Mouse (Mus musculus): Measurements from ENCODE around the gene Nipbl.
A peak's percentile ranks its signal among the peaks of the same experiment; 100 is the strongest.
"Not testable (repeated sequence)": the region's sequence is repeated elsewhere in the genome, so short reads cannot be mapped to it uniquely, and the experiment has no call there.

Gene Nipbl

GRCm38 (mm10) chr15:8291251-8291650 lies 153.0 kb downstream of the Nipbl start:
- DNase-seq (ENCODE audit: low spot score) = no peak

GRCm38 (mm10) chr15:8282155-8282554 lies 162.1 kb downstream of the Nipbl start:
- DNase-seq (ENCODE audit: low spot score) = no peak

GRCm38 (mm10) chr15:8281701-8282100 lies 162.6 kb downstream of the Nipbl start:
- DNase-seq (ENCODE audit: low spot score) = no peak

- peak; percentile 40 for DNase-seq (ENCODE audit: low spot score)
Measured at GRCm38 (mm10) chr15:8279929-8280610, 164.2 kb downstream of the Nipbl start.

GRCm38 (mm10) chr15:8279320-8279779 lies 164.9 kb downstream of the Nipbl start:
- peak; percentile 7 for DNase-seq (ENCODE audit: low spot score)

- DNase-seq (ENCODE audit: low spot score) = not testable (repeated sequence)
Measured at GRCm38 (mm10) chr15:8277916-8278315, 166.3 kb downstream of the Nipbl start.

GRCm38 (mm10) chr15:8271952-8272351 lies 172.3 kb downstream of the Nipbl start:
- no peak for DNase-seq (ENCODE audit: low spot score)

GRCm38 (mm10) chr15:8268231-8268630 lies 176.0 kb downstream of the Nipbl start:
- DNase-seq (ENCODE audit: low spot score) = no peak

- no peak for DNase-seq (ENCODE audit: low spot score)
Measured at GRCm38 (mm10) chr15:8267211-8267610, 177.1 kb downstream of the Nipbl start.

GRCm38 (mm10) chr15:8265946-8266345 lies 178.3 kb downstream of the Nipbl start:
- no peak for DNase-seq (ENCODE audit: low spot score)
